Mouse (Mus musculus) hindbrain, embryonic 12.5 days (tissue): ENCODE results near the gene Prkg1. TPM values are rescaled to one million over a fixed set of nuclear protein-coding genes. Genes with fewer than 3 reads are reported as not detected.

Experiments
- ATAC-seq: fragments of 200-750 bp; cut with Nextera tagmentation; 2 replicates; pipeline ENCODE4 v1.8.0; 2017; ENCODE audit warnings: moderate TSS enrichment; ENCODE audit not compliant: low FRiP score
- H3K27ac ChIP-seq: fragments of 300-500 bp; sonication (generic); 2 replicates; pipeline ENCODE4 v1.5.1; 2016; ENCODE audit warnings: mild to moderate bottlenecking
- H3K27me3 ChIP-seq: fragments of 300-500 bp; sonication (generic); 2 replicates; pipeline ENCODE4 v1.6.1; 2016; ENCODE audit warnings: mild to moderate bottlenecking
- H3K36me3 ChIP-seq: fragments of 300-500 bp; sonication (generic); 2 replicates; pipeline ENCODE4 v1.6.1; 2016; ENCODE audit warnings: mild to moderate bottlenecking
- H3K4me1 ChIP-seq: fragments of 300-500 bp; sonication (generic); 2 replicates; pipeline ENCODE4 v1.6.1; 2016
- H3K4me2 ChIP-seq: fragments of 300-500 bp; sonication (generic); replicated peaks from 2 replicates; pipeline ENCODE4 v1.6.1; 2016; ENCODE audit warnings: mild to moderate bottlenecking
- H3K4me3 ChIP-seq: fragments of 300-500 bp; sonication (generic); 2 replicates; pipeline ENCODE4 v1.5.1; 2016; ENCODE audit warnings: mild to moderate bottlenecking
- H3K9ac ChIP-seq: fragments of 300-500 bp; sonication (generic); 2 replicates; pipeline ENCODE4 v1.6.1; 2016; ENCODE audit warnings: mild to moderate bottlenecking, moderate library complexity
- H3K9me3 ChIP-seq: fragments of 300-500 bp; sonication (generic); replicated peaks from 2 replicates; pipeline ENCODE4 v1.6.1; 2016; ENCODE audit warnings: mild to moderate bottlenecking
- WGBS: fragments of 180-500 bp; shearing (Covaris S2); methylation state at CpG from one replicate; pipeline ENCODE4 v1.1.7; 2016; 5-methylcytosine and 5-hydroxymethylcytosine counted together
- polyA plus RNA-seq: library from polyadenylated mRNA; unstranded; fragments of >200 nt; fragmentation: Nextera tagmentation; extraction: Ambion mirVana; gene quantifications from 2 replicates; pipeline ENCODE4 v1.2.1, GENCODE M21; 2016

The Prkg1 gene
- polyA plus RNA-seq, 1 experiment from 2014 or later = 9.2 TPM

GRCm38 (mm10) chr19:31763951-31764800, 657 bp downstream of the Prkg1 start:
- Histone ChIP-seq H3K4me1 (peaks cover 25% of the 10 kb centered on the region), H3K9me3 (no peaks in the 10 kb centered on the region), H3K4me2 (peak overlapping the region; percentile 95), H3K36me3 (no peaks in the 10 kb centered on the region), H3K9ac (peak overlapping the region; percentile 58), H3K4me3 (peak overlapping the region; percentile 53), H3K27me3 (peaks cover 29% of the 10 kb centered on the region), H3K27ac (peak overlapping the region; percentile 60)
- WGBS = under 1% methylated on average over 56 of the region's 56 CpGs
- ATAC-seq = peak; percentile 49

DNA sequence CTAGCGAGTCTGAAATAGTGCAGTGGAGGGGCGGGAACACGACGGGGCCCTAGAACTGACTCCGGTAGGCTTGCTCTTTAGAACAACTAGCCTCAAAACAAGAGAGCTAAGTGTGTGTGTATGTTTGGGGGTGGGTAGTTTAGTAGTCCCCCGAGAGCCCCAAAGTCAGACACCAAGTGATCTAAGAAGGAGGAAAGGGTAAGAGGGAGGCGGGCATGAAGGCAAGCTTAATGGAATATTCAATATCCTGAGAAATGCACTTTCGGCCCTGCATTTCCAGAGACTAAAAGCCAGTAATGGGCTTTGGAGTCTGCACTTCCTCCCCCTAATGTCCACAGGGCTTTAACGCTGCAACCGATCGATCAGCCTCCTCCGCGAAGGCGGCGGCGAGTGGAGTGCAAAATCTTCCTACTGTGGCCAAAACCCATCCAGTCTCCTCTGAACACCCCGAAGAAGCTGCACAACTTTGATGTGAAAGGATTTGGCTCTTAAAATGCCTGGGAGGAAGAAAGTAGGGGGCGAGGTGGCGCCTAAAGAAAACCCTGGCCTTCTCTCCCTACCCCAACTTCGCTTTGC, 1.5 kb downstream of the Prkg1 start:
- H3K4me2 ChIP-seq = peak overlapping the region; percentile 95
- ATAC-seq = peak; percentile 35; the same call in 1 of the 2 replicates
- peak overlapping the region; percentile 18; the same call in 1 of the 2 replicates for H3K9ac ChIP-seq

GRCm38 (mm10) chr19:31762411-31763245, 2.2 kb downstream of the Prkg1 start:
- Histone ChIP-seq H3K4me3 (peak overlapping the region; percentile 53), H3K9ac (peak overlapping the region; percentile 53; the same call in 1 of the 2 replicates), H3K4me2 (peak overlapping the region; percentile 95), H3K36me3 (no peaks in the 10 kb centered on the region), H3K27me3 (peaks cover 29% of the 10 kb centered on the region), H3K27ac (peak overlapping the region; percentile 52), H3K9me3 (no peaks in the 10 kb centered on the region), H3K4me1 (peaks cover 25% of the 10 kb centered on the region)
- under 1% methylated on average over 24 of the region's 24 CpGs for WGBS
- ATAC-seq = peak; percentile 10

More for the DNA sequence above, 1.5 kb downstream of the Prkg1 start:
- WGBS = 4% methylated on average over 20 of the region's 20 CpGs
- Histone ChIP-seq H3K9me3 (no peaks in the 10 kb centered on the region), H3K4me1 (peaks cover 25% of the 10 kb centered on the region), H3K27ac (peak overlapping the region; percentile 52), H3K4me3 (peak overlapping the region; percentile 53), H3K36me3 (no peaks in the 10 kb centered on the region), H3K27me3 (peaks cover 29% of the 10 kb centered on the region)

GRCm38 (mm10) chr19:31759855-31760254, 5.0 kb downstream of the Prkg1 start:
- H3K27me3 ChIP-seq = peaks cover 29% of the 10 kb centered on the region
- no peak for ATAC-seq
- WGBS = 72% methylated on average over 3 of the region's 3 CpGs

GRCm38 (mm10) chr19:31755929-31756792, 8.7 kb downstream of the Prkg1 start:
- no peak overlapping the region for H3K4me2 ChIP-seq
- WGBS = 34% methylated on average over 11 of the region's 11 CpGs
- H3K9ac ChIP-seq = no peak overlapping the region
- H3K27ac ChIP-seq = no peak overlapping the region
- no peak overlapping the region for H3K4me3 ChIP-seq
- no peaks in the 10 kb centered on the region for H3K36me3 ChIP-seq
- ATAC-seq = peak; percentile 29; the same call in 1 of the 2 replicates
- peaks cover 5% of the 10 kb centered on the region; the same call in 1 of the 2 replicates for H3K4me1 ChIP-seq
- H3K27me3 ChIP-seq = 0 out of 2 replicates have a peak, but pooled peaks cover 2% of the 10 kb centered on the region
- no peaks in the 10 kb centered on the region for H3K9me3 ChIP-seq

More at GRCm38 (mm10) chr19:31759855-31760254, 5.0 kb downstream of the Prkg1 start:
- no peak overlapping the region for H3K9ac ChIP-seq
- no peak overlapping the region for H3K27ac ChIP-seq
- peaks cover 30% of the 10 kb centered on the region for H3K4me1 ChIP-seq
- no peak overlapping the region for H3K4me2 ChIP-seq
- H3K4me3 ChIP-seq = no peak overlapping the region
- no peaks in the 10 kb centered on the region for H3K9me3 ChIP-seq
- no peaks in the 10 kb centered on the region for H3K36me3 ChIP-seq

- H3K27ac ChIP-seq = no peak overlapping the region
- H3K4me3 ChIP-seq = no peak overlapping the region
- 66% methylated on average over 9 of the region's 9 CpGs for WGBS
- ATAC-seq = no peak
- H3K9me3 ChIP-seq = no peaks in the 10 kb centered on the region
- H3K36me3 ChIP-seq = no peaks in the 10 kb centered on the region
- H3K9ac ChIP-seq = no peak overlapping the region
- no peaks in the 10 kb centered on the region for H3K27me3 ChIP-seq
- H3K4me2 ChIP-seq = no peak overlapping the region
- H3K4me1 ChIP-seq = peaks cover 5% of the 10 kb centered on the region; the same call in 1 of the 2 replicates
Observed at GRCm38 (mm10) chr19:31754642-31755287, 10.1 kb downstream of the Prkg1 start.

GRCm38 (mm10) chr19:31750976-31751676, 13.7 kb downstream of the Prkg1 start:
- Histone ChIP-seq H3K27ac (no peak overlapping the region), H3K4me3 (no peak overlapping the region), H3K27me3 (no peaks in the 10 kb centered on the region), H3K4me1 (peaks cover 3% of the 10 kb centered on the region; the same call in 1 of the 2 replicates), H3K9ac (no peak overlapping the region), H3K36me3 (no peaks in the 10 kb centered on the region), H3K9me3 (no peaks in the 10 kb centered on the region), H3K4me2 (no peak overlapping the region)
- WGBS = 57% methylated on average over 11 of the region's 11 CpGs
- ATAC-seq = no peak

DNA sequence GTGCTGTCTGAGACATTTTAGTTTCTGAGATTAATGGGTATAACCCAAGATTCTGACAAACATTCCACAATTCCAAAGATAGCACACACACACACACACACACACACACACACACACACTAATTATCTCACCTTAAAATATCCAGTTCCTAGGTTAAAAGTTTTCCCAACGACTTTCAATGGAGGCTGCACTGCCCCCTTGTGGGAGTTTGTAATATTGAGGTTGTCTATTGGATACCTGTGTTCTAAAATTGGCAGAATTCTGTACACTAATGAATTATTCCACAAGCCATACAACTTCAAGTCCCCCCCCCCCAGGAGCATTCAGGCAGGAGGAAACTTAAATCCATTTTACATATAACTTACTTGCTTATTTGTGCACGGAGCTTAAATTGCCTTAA, 18.2 kb downstream of the Prkg1 start:
- H3K27ac ChIP-seq = no peak overlapping the region
- no peak for ATAC-seq

GRCm38 (mm10) chr19:31743241-31744045, 21.4 kb downstream of the Prkg1 start:
- H3K4me3 ChIP-seq = no peak overlapping the region
- H3K4me1 ChIP-seq = no peaks in the 10 kb centered on the region
- no peaks in the 10 kb centered on the region for H3K9me3 ChIP-seq
- no peak overlapping the region for H3K27ac ChIP-seq
- WGBS = 78% methylated on average over 8 of the region's 8 CpGs
- no peaks in the 10 kb centered on the region for H3K27me3 ChIP-seq
- no peak for ATAC-seq
- no peak overlapping the region for H3K4me2 ChIP-seq
- no peaks in the 10 kb centered on the region for H3K36me3 ChIP-seq
- H3K9ac ChIP-seq = no peak overlapping the region

More for the DNA sequence above, 18.2 kb downstream of the Prkg1 start:
- Histone ChIP-seq H3K4me2 (no peak overlapping the region), H3K27me3 (no peaks in the 10 kb centered on the region), H3K9me3 (no peaks in the 10 kb centered on the region), H3K4me1 (no peaks in the 10 kb centered on the region), H3K36me3 (no peaks in the 10 kb centered on the region), H3K4me3 (no peak overlapping the region), H3K9ac (no peak overlapping the region)
- 20% methylated on average over 2 of the region's 2 CpGs for WGBS

- WGBS = 82% methylated on average over 6 of the region's 6 CpGs
- Histone ChIP-seq H3K4me3 (no peak overlapping the region), H3K36me3 (no peaks in the 10 kb centered on the region), H3K9ac (no peak overlapping the region), H3K9me3 (no peaks in the 10 kb centered on the region), H3K4me2 (no peak overlapping the region), H3K27ac (no peak overlapping the region), H3K27me3 (no peaks in the 10 kb centered on the region), H3K4me1 (no peaks in the 10 kb centered on the region)
- no peak for ATAC-seq
Observed at GRCm38 (mm10) chr19:31714900-31715299, 49.9 kb downstream of the Prkg1 start.
